7 mouse cellular contexts compared by ENCODE assay signal in genomic region chr1:61203170-61203569, GRCm38 (mm10).
DNase-seq lines count a peak whose midpoint lies in the region; ATAC-seq and TF ChIP-seq lines count a peak whose summit lies in the region.

No protein-coding gene starts in this region.

- no peak for TF ChIP-seq POLR2A in cerebellum, adult 2 months (IDR thresholded peaks at IDR 0.05; ENCODE audit: borderline replicate concordance, insufficient read depth, low read length)
- no peak for TF ChIP-seq POLR2A in thymus, adult 2 months (IDR thresholded peaks at IDR 0.05; ENCODE audit: control insufficient read depth, extremely low read depth, insufficient read depth, low read length, poor library complexity)

- peak; percentile 17 for DNase-seq in Muller cell, postnatal 12 days (ENCODE audit: inconsistent ontology term)
- DNase-seq in cerebellum, adult 2 months, result peak; percentile 52 to 63
- no peak for DNase-seq in forebrain, postnatal 0 days
- peak; percentile 75 for DNase-seq in limb, embryonic 11.5 days (ENCODE audit: low spot score)
- no peak for DNase-seq in thymus, adult 2 months

- 15% methylated on average over 15 of the region's 15 CpGs for WGBS in cerebellum, adult 2 months
- WGBS in forebrain, postnatal 0 days, result 17% methylated on average over 15 of the region's 15 CpGs
- WGBS in limb, embryonic 11.5 days, result 25% methylated on average over 15 of the region's 15 CpGs
- WGBS in neural tube, embryonic 15.5 days, result 27% methylated on average over 15 of the region's 15 CpGs
- WGBS in thymus, adult 2 months, result 24% methylated on average over 15 of the region's 15 CpGs

- no peak overlapping the region for H3K27ac ChIP-seq in cerebellum, adult 2 months (ENCODE audit: insufficient read depth, low read length)
- no peak overlapping the region for H3K27ac ChIP-seq in forebrain, postnatal 0 days (ENCODE audit: low read depth, low read length)
- peak overlapping the region; percentile 42; the same call in 1 of the 2 replicates for H3K27ac ChIP-seq in limb, embryonic 11.5 days (replicated peaks; ENCODE audit: low read depth, low read length)
- no peak overlapping the region for H3K27ac ChIP-seq in neural tube, embryonic 15.5 days (replicated peaks)
- H3K27ac ChIP-seq in thymus, adult 2 months (ENCODE audit: control insufficient read depth, insufficient read depth, low read length), result no peak overlapping the region

- peak; percentile 61; the same call in 1 of the 2 replicates for ATAC-seq in forebrain, postnatal 0 days
- peak; percentile 83; the same call in 1 of the 2 replicates for ATAC-seq in limb, embryonic 11.5 days (ENCODE audit: insufficient number of reproducible peaks, low FRiP score, low TSS enrichment, low read depth)
- peak; percentile 41; the same call in 1 of the 2 replicates for ATAC-seq in neural tube, embryonic 15.5 days (ENCODE audit: low FRiP score)
- ATAC-seq in inflammation-experienced regulatory T-cells, adult 6 months, result no peak

- H3K4me2 ChIP-seq in forebrain, postnatal 0 days (ENCODE audit: low read depth), result no peak overlapping the region
- peak overlapping the region; percentile 11 for H3K4me2 ChIP-seq in limb, embryonic 11.5 days (ENCODE audit: low read depth, severe bottlenecking)
- no peak overlapping the region; the same call in 1 of the 2 replicates for H3K4me2 ChIP-seq in neural tube, embryonic 15.5 days

- H3K36me3 ChIP-seq in forebrain, postnatal 0 days (ENCODE audit: insufficient read depth), result no peaks in the 10 kb centered on the region
- H3K36me3 ChIP-seq in limb, embryonic 11.5 days (ENCODE audit: control insufficient read depth, insufficient read depth, low read length), result no peaks in the 10 kb centered on the region
- no peaks in the 10 kb centered on the region for H3K36me3 ChIP-seq in neural tube, embryonic 15.5 days
- H3K36me3 ChIP-seq in thymus, adult 2 months (ENCODE audit: control insufficient read depth, insufficient read depth, low read length), result no peaks in the 10 kb centered on the region

- no peak for TF ChIP-seq CTCF in cerebellum, adult 2 months (IDR thresholded peaks at IDR 0.05; ENCODE audit: borderline replicate concordance, insufficient read depth, low read depth, low read length)
- TF ChIP-seq CTCF in forebrain, postnatal 0 days (IDR thresholded peaks at IDR 0.05; ENCODE audit: low read depth), result no peak
- no peak for TF ChIP-seq CTCF in thymus, adult 2 months (IDR thresholded peaks at IDR 0.05; ENCODE audit: borderline replicate concordance, control insufficient read depth, extremely low read depth, insufficient read depth, low read length, poor library complexity)

- H3K9ac ChIP-seq in forebrain, postnatal 0 days, result no peak overlapping the region
- no peak overlapping the region for H3K9ac ChIP-seq in limb, embryonic 11.5 days (ENCODE audit: low read length)
- H3K9ac ChIP-seq in neural tube, embryonic 15.5 days (replicated peaks), result no peak overlapping the region

- no peaks in the 10 kb centered on the region for H3K9me3 ChIP-seq in forebrain, postnatal 0 days (ENCODE audit: low read length)
- H3K9me3 ChIP-seq in limb, embryonic 11.5 days (ENCODE audit: control insufficient read depth, low read length), result no peaks in the 10 kb centered on the region
- H3K9me3 ChIP-seq in neural tube, embryonic 15.5 days (replicated peaks), result no peaks in the 10 kb centered on the region

- H3K4me3 ChIP-seq in cerebellum, adult 2 months (replicated peaks; ENCODE audit: insufficient read depth, low read depth, low read length), result peak overlapping the region; percentile 0
- H3K4me3 ChIP-seq in forebrain, postnatal 0 days (ENCODE audit: low read depth, low read length), result no peak overlapping the region
- no peak overlapping the region for H3K4me3 ChIP-seq in limb, embryonic 11.5 days (ENCODE audit: low read depth, low read length)
- H3K4me3 ChIP-seq in neural tube, embryonic 15.5 days (replicated peaks), result no peak overlapping the region
- no peak overlapping the region for H3K4me3 ChIP-seq in thymus, adult 2 months (ENCODE audit: control insufficient read depth, insufficient read depth, low read length)

- H3K27me3 ChIP-seq in cerebellum, adult 2 months (ENCODE audit: control insufficient read depth, insufficient read depth, low read length), result no peaks in the 10 kb centered on the region; the same call in 1 of the 2 replicates
- H3K27me3 ChIP-seq in forebrain, postnatal 0 days (ENCODE audit: insufficient read depth, low read length), result no peaks in the 10 kb centered on the region
- no peaks in the 10 kb centered on the region for H3K27me3 ChIP-seq in limb, embryonic 11.5 days (ENCODE audit: control insufficient read depth, insufficient read depth, low read length)
- no peaks in the 10 kb centered on the region for H3K27me3 ChIP-seq in neural tube, embryonic 15.5 days (replicated peaks)
- no peaks in the 10 kb centered on the region for H3K27me3 ChIP-seq in thymus, adult 2 months (ENCODE audit: control insufficient read depth, insufficient read depth, low read length)

- peaks cover 7% of the 10 kb centered on the region for H3K4me1 ChIP-seq in cerebellum, adult 2 months (ENCODE audit: control insufficient read depth, insufficient read depth, low read length)
- peaks cover 2% of the 10 kb centered on the region; the same call in 1 of the 2 replicates for H3K4me1 ChIP-seq in forebrain, postnatal 0 days (ENCODE audit: insufficient read depth)
- peaks cover 9% of the 10 kb centered on the region; the same call in 1 of the 2 replicates for H3K4me1 ChIP-seq in limb, embryonic 11.5 days (ENCODE audit: control insufficient read depth, insufficient read depth, low read length)
- H3K4me1 ChIP-seq in neural tube, embryonic 15.5 days, result peaks cover 16% of the 10 kb centered on the region
- no peaks in the 10 kb centered on the region for H3K4me1 ChIP-seq in thymus, adult 2 months (replicated peaks; ENCODE audit: control insufficient read depth, insufficient read depth, low read length)

Comparison
In these comparisons a context has a peak if more than half of its experiments do, and no peak if none do; other contexts are left out.
1. DNase-seq: peak in Muller cell, postnatal 12 days (single experiment), cerebellum, adult 2 months (2 of 2) and limb, embryonic 11.5 days (single experiment); none in forebrain, postnatal 0 days (single experiment) and thymus, adult 2 months (single experiment).